Mouse (Mus musculus): ENCODE data around the gene Xpo5.

- no peak for TF ChIP-seq POLR2A (IDR thresholded peaks at IDR 0.05; ENCODE audit: borderline replicate concordance, extremely low read depth, low read depth, low read length)
- no peak for TF ChIP-seq CTCF (IDR thresholded peaks at IDR 0.05; ENCODE audit: insufficient read depth, low read length)
Measured at GRCm38 (mm10) chr17:46206676-46207075, 4.1 kb downstream of the Xpo5 start.

Data from lung, adult 2 months (tissue).